Mouse (Mus musculus) cerebral cortex, adult 2 months (tissue): ENCODE data around the gene Mip.

Experiments
- WGBS: fragments of 180-500 bp; shearing (Covaris S2); methylation state at CpG from one replicate; pipeline ENCODE4 v1.1.7; 2018; 5-methylcytosine and 5-hydroxymethylcytosine counted together

Mip gene

DNA sequence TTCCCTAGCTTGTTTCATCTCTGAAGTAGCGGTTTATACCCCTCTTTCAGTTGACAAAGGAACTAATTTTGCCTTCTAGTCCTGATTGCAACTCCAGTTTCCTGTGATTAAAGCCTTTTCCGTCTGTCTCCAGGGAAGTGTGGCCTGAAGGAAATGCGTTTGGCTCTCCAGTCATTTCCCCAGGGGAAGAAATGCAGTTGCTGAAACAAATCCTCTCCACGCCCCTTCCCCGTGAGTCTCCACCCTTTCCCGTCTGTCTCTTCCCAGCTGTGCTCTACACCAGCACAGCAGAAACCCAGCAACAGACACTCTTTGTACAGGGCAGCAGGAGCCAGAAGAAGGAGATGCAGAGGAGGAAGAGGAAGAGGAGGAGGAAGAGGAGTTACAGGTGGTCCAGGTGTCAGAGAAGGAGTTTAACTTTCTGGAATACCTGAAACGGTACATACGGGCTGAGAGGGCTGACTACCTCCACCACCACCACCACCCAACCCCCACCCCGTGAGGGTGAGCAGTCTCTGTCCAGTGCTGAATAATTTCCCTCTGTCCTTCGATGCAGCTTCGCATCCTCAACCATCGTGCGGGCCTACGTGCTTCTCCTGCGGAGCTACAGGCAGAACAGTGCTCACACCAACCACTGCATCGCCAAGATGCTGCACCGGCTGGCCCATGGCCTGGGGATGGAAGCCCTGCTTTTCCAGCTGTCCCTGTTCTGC lies 21.5 kb downstream of the Mip start:
- WGBS, result 72% methylated on average over 17 of the region's 17 CpGs

DNA sequence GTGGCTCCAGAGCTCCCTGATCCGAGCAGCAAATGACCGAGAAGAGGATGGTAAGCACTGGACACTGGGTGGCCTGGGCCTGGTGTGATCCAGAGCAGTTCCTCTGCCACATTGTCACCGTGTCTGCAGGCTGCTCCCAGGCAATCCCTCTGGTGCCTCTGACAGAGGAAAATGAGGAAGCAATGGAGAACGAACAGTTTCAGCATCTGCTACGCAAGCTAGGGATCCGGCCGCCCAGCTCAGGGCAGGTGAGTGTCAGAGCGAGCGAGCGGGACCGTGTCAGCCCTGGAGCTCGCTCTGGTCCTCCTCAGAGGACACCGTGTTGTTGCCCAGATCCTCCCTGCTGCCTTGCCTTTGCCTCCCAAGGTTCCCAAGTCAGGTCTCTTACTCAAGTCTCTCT lies 24.9 kb downstream of the Mip start:
- 94% methylated on average over 13 of the region's 13 CpGs for WGBS

DNA sequence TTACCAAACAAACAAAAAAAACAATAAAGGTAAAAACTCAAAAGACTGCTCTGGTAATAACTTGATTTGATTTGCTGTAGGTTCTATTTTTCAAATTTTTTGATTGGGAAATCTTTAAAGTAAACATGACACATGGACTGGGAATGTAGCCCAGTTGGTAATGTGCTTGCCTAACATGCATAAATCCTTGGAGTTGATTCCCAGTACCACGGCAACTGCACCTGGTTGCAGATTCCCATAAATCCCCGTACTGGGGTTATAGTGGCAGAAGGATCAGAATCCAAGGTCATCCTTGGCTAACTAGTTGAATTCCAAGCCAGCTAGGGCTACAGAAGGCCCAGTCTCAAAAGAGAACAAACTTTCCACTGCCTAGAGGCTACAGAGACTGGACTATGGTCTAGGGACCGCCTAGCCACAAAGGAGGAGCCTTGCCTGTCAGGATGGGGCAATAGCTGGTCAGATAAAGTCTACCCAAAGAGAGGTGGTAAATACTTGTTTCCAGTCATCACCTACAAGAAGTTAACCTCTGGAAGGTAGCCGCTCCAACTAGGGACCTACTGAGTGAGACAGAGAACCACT lies 28.1 kb downstream of the Mip start, which contains the start of gene Apon:
Apon (plus strand) TSS at position 420 of the 579 bp plus-strand sequence.
- 87% methylated on average over 4 of the region's 4 CpGs for WGBS

DNA sequence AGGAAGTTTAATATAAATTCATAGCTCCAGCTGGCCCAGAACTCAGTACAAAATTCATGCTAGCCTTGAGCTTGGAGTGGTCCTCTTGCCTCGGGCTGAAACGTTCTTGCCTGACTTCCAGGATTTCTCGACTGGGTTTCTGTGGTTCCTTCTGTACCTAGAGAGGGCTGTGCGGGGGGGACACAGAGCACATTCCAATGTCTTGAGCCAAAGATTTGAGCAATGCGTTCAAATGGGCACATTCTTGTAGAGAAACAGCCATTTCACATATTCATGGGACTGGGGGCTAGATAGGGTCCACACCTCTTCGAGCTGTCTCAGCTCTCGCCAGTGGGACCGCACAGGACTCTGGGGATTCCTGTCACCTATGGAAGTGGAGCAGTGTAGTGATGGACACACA lies 30.3 kb downstream of the Mip start:
- 91% methylated on average over 8 of the region's 8 CpGs for WGBS

DNA sequence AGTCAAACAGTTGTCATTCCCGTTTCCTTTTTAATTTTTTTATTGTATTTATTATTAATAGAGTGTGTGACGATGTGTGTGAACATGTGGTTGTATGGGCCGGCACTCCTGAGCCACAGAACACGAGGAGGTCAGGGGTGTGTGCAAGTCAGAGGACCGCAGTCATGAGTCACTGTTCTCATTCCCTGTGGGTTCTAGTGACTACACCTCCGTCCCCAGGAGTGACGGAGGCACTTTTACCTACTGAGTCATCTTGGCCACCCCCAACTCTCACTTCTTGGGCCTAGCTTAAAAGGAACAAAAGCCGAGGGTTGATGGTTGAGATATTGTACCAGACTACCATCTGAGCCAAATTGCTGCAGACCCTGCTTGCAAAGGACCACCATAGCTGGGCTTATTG lies 30.7 kb downstream of the Mip start:
- WGBS, result 83% methylated on average over 8 of the region's 8 CpGs

DNA sequence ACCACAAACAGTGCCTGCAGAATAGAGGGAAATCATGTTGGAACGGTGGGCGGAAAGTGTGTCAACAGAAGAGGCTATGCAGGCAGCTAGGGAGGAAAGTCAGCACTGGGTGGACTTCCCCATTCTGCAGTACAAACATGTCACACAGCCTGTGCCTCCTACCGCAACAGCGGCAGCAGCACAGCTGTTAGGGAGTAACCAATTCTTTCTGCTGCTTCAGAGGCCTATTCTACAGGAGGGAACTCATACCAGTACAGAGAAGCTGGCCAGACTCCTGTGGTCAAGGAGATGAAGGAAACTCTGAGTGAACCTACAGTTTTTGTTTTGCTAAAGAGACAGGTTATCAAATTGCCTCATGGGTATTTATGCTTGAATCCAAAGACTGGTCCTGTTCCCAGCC lies 33.3 kb downstream of the Mip start:
- whole genome bisulfite sequencing, result 62% methylated on average over 4 of the region's 4 CpGs

DNA sequence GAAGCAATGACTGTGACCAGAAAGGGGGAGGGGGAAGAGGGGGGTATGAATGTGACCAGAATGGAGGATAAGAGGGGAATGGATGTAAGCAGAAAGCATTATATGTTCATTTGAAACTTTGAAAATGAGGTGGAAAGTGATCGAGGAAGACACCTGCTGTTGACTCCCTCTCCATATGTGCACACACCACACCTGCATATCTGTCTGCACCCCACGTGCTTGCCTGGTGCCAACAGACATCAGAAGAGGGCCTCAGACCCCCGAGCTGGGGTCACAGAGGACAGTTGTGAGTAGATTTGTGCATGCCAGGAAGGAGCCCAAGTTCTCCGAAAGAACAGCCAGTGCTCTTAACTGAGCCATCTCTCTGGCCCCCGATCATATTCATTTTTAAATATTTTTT lies 34.3 kb downstream of the Mip start:
- 89% methylated on average over 5 of the region's 5 CpGs for WGBS

DNA sequence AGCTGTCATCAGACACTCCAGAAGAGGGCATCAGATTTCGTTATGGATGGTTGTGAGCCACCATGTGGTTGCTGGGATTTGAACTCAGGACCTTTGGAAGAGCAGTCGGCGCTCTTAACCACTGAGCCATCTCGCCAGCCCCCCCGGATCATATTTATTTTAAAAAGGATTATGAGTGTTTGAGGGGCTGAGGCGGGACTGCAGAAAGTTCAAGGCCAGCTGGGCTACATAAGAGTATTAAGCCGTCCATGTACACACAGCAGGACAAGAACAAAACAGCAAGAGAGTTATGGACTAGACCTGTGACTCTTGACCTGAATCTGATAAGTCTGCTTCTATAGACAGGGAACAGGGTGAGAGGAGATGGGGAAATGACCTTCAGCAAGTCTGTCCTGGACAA lies 34.7 kb downstream of the Mip start:
- 94% methylated on average over 7 of the region's 7 CpGs for WGBS

DNA sequence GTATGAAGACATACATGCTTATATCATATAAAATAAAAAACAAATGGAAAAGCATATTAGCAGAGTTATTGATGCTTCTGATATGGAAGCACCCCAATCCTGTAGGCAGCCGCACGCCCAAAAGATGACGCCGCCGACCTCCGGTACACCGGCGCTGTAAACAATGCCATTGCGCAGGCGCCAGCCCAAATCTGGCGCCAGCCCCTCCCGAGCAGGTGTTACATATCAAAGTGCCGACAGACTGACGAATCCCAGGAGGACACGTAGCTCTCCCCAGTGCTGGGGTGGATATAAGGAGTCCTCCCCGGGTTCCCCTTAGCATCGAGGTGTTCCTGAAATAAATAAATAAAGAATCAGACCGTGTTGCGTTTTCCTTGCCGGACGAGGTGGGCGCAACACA lies 36.7 kb downstream of the Mip start:
- WGBS, result 87% methylated on average over 22 of the region's 22 CpGs

DNA sequence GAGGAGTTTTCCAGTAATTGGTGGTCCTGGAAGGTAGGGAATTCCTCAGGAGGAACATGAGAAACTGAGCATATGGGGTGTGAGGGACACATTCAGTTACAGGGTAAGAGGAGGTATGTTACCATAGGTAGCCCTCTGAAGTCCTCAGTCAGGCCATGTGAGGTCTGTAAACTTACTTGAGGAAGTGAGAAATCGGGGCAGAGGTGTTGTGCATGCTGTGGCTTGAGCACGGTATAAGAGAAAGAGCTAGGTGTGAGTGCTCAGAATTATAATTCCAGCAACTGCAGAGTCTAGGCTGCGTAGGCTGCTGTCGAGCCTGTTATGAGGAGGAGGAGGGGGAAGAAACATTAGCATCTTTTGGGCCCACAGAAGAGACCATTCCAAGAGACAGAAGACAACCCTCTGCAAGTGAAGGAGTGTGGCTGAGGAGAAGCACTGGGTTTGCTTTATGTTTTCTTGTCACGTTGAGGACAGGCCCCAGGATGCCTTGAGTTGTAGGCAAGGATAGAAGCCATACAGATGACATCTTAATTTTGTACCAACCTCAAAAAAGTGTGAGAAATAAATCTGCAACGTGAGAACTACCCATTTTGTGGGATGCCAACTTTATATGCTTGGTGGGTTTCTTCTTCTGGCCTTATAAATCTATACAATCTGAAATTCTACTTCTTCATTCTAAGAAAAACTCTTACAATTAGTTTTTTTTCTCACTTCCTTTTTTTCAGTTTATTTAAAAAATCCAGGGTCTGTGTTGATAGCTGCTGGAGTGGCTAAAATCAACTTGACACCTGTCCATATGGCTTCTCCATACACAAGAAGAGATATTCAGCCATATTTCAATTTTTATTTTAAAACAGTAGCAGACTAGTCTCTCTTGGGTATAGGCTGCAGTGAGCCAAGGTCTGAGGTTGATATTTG lies 38.0 kb downstream of the Mip start:
- 42% methylated on average over 6 of the region's 6 CpGs for WGBS

DNA sequence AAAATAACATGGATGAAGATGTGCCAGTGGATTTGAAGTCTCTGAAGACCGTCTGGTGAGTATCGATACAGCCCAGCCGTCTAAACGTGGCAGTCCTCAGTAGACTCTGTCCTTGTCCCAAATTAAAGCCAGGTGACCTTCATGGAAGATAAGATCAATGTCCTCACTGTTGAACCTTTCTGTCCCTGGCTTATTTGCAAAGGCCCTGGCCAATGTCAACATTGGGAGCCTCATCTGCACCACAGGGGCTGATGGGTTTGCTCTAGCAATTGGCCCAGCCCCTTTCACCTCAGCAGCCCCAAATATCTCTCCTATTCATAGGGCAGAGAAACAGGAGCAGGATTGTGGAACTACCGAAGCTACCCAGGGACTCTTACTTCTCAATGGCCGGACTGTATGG lies 42.7 kb downstream of the Mip start, which contains the start of gene Apof:
Apof (plus strand) TSS at position 301 of the 400 bp plus-strand sequence.
- WGBS, result 84% methylated on average over 6 of the region's 6 CpGs

DNA sequence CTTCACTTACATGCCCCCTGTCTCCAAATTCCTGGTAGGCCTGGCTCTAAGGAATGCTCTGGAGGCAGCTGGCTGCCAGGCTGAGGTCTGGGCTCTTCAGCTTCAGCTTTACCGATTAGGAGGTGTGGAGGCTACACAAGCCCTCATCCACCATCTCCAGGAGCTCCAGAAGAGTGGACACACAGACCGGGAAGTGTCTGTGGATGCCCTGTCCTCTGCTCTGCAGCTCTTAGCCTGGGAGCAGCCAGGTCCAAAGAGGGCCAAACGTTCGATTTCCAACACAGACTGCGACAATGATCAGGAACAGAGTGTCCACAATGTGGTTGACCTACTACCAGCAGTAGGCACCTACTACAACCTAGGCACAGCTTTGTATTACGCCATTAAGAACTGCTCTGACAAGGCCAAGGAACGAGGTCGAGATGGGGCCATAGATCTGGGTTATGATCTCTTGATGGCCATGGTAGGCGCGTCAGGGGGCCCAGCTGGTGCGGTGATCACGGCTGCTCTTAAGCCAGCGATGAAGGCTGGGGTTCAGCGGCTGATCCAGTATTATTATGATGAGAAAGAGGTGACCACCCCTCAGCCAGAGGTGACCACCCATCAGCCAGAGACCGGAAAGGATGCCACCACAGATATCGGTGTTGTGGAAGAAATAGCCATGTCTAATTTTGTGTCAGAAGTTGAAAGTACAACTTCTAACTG lies 43.7 kb downstream of the Mip start:
- WGBS, result 94% methylated on average over 16 of the region's 16 CpGs

DNA sequence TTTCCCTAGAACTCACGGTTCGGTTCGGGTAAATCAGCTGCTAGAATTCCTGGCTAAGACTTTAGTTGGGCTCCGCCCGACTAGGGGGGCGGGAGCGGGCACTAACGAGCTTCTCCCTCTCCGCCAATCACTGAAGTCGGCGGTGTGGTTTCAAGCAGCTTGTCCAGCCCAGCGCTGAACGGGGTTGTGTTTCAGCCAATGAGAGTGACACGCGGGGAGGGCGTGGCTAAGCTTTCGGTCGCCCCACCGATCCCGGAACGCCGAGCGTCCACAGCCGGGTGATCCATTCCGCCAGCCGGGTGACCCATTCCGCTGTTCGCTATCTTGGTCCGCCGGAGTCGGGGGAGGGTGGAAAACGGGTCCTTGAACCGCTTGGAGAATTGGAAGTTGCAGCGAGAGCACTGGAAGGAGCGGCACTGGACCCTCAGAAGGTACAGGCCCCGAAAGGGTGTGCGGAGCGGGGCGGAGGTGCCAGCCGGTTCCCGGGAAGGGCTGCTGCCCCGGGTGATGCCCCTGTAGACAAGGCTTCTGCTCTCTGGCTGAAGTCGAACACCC lies 44.7 kb downstream of the Mip start, which contains the start of gene Stat2:
Stat2 (plus strand) TSS at position 273 of the 555 bp plus-strand sequence.
- under 1% methylated on average over 43 of the region's 43 CpGs for WGBS

DNA sequence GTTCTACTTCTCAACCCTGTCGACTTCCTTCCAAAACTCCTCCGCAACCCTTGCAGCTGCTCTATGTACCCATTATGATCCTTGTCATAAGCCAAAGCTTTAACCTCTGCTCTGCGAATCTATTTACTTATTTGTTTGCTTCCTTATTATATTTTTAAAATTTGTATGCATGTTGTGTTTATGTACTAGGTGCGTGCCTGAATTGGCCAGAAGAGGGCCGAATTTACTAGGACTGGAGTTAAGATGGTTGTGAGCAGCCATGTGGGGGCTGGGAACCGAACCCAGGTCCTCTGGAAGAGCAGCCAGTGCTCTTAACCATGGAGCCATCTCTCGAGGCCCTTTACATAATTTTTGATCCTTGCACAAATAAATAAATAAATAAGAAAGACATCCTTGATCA lies 45.2 kb downstream of the Mip start:
- WGBS, result 27% methylated on average over 7 of the region's 7 CpGs

DNA sequence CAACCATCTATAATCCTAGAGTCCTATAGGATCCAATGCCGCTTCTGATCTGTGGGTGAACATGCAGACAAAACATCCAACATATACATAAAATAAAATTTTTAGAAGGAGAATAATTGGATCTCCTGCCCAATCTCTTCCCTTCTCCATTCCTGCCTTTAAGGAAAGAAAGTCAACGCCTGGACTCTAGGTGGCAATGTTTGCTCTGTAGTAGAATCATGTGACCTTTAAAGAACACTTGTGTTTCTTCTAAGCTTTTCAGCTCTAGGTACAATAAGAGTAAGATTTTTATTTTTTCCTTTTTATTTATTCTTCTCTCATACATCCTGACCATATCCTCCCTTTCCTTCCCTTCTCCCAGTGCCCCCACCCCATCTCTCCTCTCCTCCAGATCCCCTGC lies 46.2 kb downstream of the Mip start:
- 62% methylated on average over 2 of the region's 2 CpGs for WGBS

DNA sequence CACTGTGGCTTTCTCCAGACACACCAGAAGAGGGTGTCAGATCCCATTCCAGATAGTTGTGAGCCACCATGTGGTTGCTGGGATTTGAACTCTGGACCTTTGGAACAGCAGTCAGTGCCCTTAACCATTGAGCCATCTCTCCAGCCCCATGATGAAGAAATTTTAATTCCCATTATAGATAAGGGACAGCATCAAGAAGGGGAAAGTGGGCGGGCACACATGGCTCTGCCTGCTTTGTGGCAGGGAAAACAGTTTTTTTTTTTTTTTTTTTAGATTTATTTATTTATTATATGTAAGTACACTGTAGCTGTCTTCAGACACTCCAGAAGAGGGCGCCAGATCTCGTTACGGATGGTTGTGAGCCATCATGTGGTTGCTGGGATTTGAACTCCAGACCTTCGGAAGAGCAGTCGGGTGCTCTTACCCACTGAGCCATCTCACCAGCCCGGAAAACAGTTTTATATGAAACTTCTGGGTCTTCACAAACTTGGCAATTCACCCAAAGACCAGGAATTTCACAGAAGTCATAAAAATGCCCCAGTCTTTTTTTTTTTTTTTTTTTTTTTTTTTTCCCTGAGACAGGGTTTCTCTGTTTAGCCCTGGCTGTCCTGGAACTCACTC lies 47.3 kb downstream of the Mip start:
- 90% methylated on average over 6 of the region's 7 CpGs for WGBS

DNA sequence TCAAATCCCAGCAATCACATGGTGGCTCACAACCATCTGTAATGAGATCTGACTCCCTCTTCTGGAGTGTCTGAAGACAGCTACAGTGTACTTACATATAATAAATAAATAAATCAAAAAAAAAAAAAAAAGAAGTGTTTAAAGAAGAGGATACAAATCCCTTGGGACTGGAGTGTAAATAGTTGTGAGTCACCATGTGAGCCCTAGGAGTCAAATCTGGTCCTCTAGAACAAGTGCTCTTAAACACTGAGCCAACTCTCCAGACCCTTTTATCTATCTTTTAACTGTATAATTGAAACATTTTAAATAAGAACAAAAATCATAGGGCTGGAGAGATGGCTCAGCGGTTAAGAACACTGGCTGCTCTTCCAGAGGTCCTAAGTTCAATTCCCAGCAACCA lies 49.7 kb downstream of the Mip start:
- WGBS, result 97% methylated on average over 1 of the region's 1 CpGs

DNA sequence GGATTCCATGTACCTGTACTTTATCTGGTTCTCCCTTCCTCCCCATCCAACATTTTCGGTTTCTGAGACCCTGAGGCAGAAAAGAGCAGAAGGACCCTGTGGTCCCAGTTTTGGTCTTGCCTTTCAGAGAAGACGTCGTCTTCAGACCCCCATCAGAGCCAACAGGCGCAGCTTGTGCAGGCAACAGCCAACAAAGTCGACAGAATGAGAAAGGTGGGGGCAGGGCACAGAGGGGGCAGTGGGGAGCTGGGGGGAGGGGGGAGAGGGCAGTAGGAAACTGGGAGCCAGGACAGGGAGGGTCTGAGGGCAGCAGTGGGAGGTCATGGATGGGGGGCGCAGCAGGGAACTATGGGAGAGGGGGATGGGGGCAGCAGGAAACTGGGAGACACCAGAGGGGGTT lies 52.5 kb downstream of the Mip start:
- WGBS, result 73% methylated on average over 6 of the region's 6 CpGs

DNA sequence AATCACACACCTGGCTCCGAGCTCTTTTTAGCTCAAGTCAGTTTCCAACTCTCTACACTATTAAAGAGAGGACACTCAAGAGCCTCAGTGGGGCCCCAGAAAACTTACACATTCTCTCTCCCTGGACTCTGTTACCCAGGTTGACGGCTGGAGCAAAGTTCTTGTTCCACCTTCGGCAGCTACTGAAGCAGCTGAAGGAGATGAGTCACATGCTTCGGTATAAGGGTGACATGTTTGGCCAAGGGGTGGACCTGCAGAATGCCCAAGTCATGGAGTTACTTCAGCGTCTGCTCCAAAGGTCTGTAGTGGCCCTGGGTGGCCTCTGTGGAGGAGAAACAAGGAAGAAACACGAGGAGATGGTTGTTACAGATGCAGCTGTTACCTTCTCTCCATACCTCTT lies 55.3 kb downstream of the Mip start:
- 86% methylated on average over 6 of the region's 6 CpGs for WGBS
